In genomic region chr15:24596242-24596641, GRCm38 (mm10) we compare ENCODE assay signal across 8 mouse cellular contexts.
A peak's percentile ranks its signal among the peaks of the same experiment; 100 is the strongest.
DNase-seq lines count a peak whose midpoint lies in the region; ATAC-seq and TF ChIP-seq lines count a peak whose summit lies in the region.

No protein-coding gene starts in this region.

- no peak overlapping the region for H3K4me3 ChIP-seq in cerebellum, adult 2 months (replicated peaks; ENCODE audit: insufficient read depth, low read depth, low read length)
- H3K4me3 ChIP-seq in midbrain, embryonic 11.5 days (ENCODE audit: low read depth, low read length), result no peak overlapping the region
- H3K4me3 ChIP-seq in testis, adult 2 months (ENCODE audit: control insufficient read depth, low read depth, low read length), result no peak overlapping the region

- H3K4me2 ChIP-seq in midbrain, embryonic 11.5 days, result no peak overlapping the region

- H3K27me3 ChIP-seq in cerebellum, adult 2 months (ENCODE audit: control insufficient read depth, insufficient read depth, low read length), result no peaks in the 10 kb centered on the region
- H3K27me3 ChIP-seq in midbrain, embryonic 11.5 days (ENCODE audit: control insufficient read depth, insufficient read depth, low read length), result no peaks in the 10 kb centered on the region
- H3K27me3 ChIP-seq in testis, adult 2 months (ENCODE audit: control insufficient read depth, insufficient read depth, low read length), result no peaks in the 10 kb centered on the region

- TF ChIP-seq POLR2A in cerebellum, adult 2 months (IDR thresholded peaks at IDR 0.05; ENCODE audit: borderline replicate concordance, insufficient read depth, low read length), result no peak
- no peak for TF ChIP-seq POLR2A in testis, adult 2 months (IDR thresholded peaks at IDR 0.05; ENCODE audit: control insufficient read depth, low read depth, low read length)

- no peaks in the 10 kb centered on the region for H3K36me3 ChIP-seq in midbrain, embryonic 11.5 days (ENCODE audit: control insufficient read depth, insufficient read depth, low read length)
- H3K36me3 ChIP-seq in testis, adult 2 months (ENCODE audit: control insufficient read depth, insufficient read depth, low read length), result no peaks in the 10 kb centered on the region

- H3K4me1 ChIP-seq in cerebellum, adult 2 months (ENCODE audit: control insufficient read depth, insufficient read depth, low read length), result no peaks in the 10 kb centered on the region
- H3K4me1 ChIP-seq in midbrain, embryonic 11.5 days (ENCODE audit: control insufficient read depth, insufficient read depth, low read length), result no peaks in the 10 kb centered on the region
- peaks cover 2% of the 10 kb centered on the region; the same call in 1 of the 2 replicates for H3K4me1 ChIP-seq in testis, adult 2 months (ENCODE audit: control insufficient read depth, insufficient read depth, low read length)

- H3K9me3 ChIP-seq in midbrain, embryonic 11.5 days (ENCODE audit: control insufficient read depth, low read length), result no peaks in the 10 kb centered on the region

- peak; percentile 7 to 16 for DNase-seq in cerebellum, adult 2 months
- peak; percentile 19 for DNase-seq in urinary bladder, postnatal 25 days (ENCODE audit: low spot score)
- DNase-seq in urinary bladder, postnatal 10 days (ENCODE audit: low spot score), result no peak
- peak; percentile 23 for DNase-seq in forelimb bud, embryonic 11.5 days (ENCODE audit: low read depth, low spot score)
- DNase-seq in layer of hippocampus, adult 9-11 months, result peak; percentile 29
- DNase-seq in midbrain, embryonic 11.5 days (ENCODE audit: low spot score, missing footprints), result peak; percentile 93

- WGBS in cerebellum, adult 2 months, result 35% methylated on average over 4 of the region's 4 CpGs
- WGBS in midbrain, embryonic 11.5 days, result 48% methylated on average over 4 of the region's 4 CpGs

- H3K27ac ChIP-seq in cerebellum, adult 2 months (ENCODE audit: insufficient read depth, low read length), result no peak overlapping the region
- no peak overlapping the region for H3K27ac ChIP-seq in midbrain, embryonic 11.5 days (ENCODE audit: low read depth, low read length)
- H3K27ac ChIP-seq in testis, adult 2 months (ENCODE audit: control insufficient read depth, insufficient read depth, low read depth, low read length), result no peak overlapping the region

- no peak overlapping the region for H3K9ac ChIP-seq in midbrain, embryonic 11.5 days (ENCODE audit: low read length)

- peak; percentile 33; the same call in 1 of the 2 replicates for TF ChIP-seq CTCF in cerebellum, adult 2 months (IDR thresholded peaks at IDR 0.05; ENCODE audit: borderline replicate concordance, insufficient read depth, low read depth, low read length)
- peak; percentile 40; the same call in 1 of the 2 replicates for TF ChIP-seq CTCF in testis, adult 2 months (IDR thresholded peaks at IDR 0.05; ENCODE audit: control insufficient read depth, insufficient read depth, insufficient replicate concordance, low read depth, low read length)

- ATAC-seq in cerebellum, adult (ENCODE audit: insufficient number of reproducible peaks, low FRiP score, low TSS enrichment), result no peak
- peak; percentile 83 for ATAC-seq in midbrain, embryonic 11.5 days (ENCODE audit: low FRiP score)
